Mouse (Mus musculus): ENCODE results near the gene Gm44511. TPM values are rescaled to one million over a fixed set of nuclear protein-coding genes. Genes with fewer than 3 reads are reported as not detected.
A peak's percentile ranks its signal among the peaks of the same experiment; 100 is the strongest.

Gene Gm44511
- total and polyA plus RNA-seq, 2 experiments from 2014 or later, result not detected

DNA sequence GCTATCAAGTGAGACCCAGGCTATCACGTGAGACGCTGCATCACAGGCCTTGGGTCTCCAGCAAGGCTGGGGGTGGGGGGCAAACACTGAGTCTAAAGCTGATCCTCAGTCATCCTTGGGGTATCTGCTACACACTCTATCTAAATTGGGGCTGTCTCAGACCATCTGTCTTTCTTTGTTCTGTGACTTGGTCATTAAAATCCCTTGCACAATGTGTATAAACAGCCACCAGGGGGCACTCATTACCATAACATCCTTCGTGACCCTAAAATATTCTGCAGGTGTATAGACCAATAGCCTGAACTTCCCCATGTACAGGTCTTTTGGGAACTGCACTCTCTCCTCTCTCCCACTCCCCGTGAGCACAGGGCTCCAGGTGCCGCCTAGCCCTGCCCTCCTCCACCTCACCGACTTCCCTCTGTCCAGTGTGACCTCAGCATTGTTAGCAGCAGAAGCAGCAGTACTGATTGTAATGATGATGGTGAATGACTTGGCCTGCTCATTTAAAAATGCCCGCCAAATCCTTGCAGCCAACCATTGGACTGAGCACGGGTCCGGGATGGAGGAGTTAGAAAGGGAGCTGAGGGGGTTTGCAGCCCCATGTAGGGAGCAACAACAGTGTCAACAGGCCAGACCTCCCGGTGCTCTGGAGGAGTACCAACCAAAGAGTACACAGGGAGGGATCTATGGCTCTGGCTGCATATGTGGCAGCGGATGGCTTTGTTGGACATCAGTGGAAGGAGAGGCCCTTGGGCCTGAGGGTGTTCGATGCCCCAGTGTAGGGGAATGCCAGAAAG, 28.1 kb upstream of the Gm44511 start:
- Histone ChIP-seq H3K9me3 (ENCODE audit: low read length) (no peaks in the 10 kb centered on the region), H3K4me1 (ENCODE audit: insufficient read depth, low read length) (no peaks in the 10 kb centered on the region), H3K4me2 (ENCODE audit: low read depth, low read length) (peak overlapping the region; percentile 23; the same call in 1 of the 2 replicates), H3K9ac (replicated peaks; ENCODE audit: low read length) (0 out of 2 replicates have a peak overlapping the region, but pooled peaks have one; percentile 21), H3K27me3 (ENCODE audit: insufficient read depth, low read length) (no peaks in the 10 kb centered on the region), H3K4me3 (ENCODE audit: low read length) (no peak overlapping the region), H3K36me3 (ENCODE audit: insufficient read depth, low read length) (no peaks in the 10 kb centered on the region), H3K27ac (no peak overlapping the region)
- peak; percentile 83 for TF ChIP-seq CTCF (IDR thresholded peaks at IDR 0.05; ENCODE audit: low read depth)
- ATAC-seq (peak; percentile 72), DNase-seq (ENCODE audit: low spot score) (peak; percentile 83)
- WGBS, result 47% methylated on average over 12 of the region's 12 CpGs

DNA sequence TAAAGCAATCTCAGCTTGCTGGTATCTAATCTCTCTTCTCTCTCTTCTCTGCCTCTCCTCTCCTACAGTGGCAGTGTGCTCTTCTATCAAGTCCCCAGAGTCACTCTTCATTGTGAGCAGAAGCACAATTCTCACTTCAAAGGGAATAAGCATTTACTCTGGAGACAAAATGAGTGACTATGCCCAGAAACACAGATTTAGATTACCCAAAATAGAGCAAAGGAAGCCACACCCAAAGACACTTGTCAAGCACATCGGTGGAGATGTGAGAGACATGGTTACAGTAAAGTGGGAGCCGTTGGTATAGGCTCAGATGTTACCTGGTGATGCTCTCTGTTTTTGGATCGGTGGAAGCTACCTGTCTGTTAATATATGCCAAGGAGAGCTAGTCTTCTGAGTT, 26.7 kb upstream of the Gm44511 start:
- no peak overlapping the region for H3K4me2 ChIP-seq (ENCODE audit: low read depth, low read length)
- no peaks in the 10 kb centered on the region for H3K27me3 ChIP-seq (ENCODE audit: insufficient read depth, low read length)
- H3K4me3 ChIP-seq (ENCODE audit: low read length), result no peak overlapping the region
- DNase-seq (ENCODE audit: low spot score) (no peak), ATAC-seq (no peak)
- no peaks in the 10 kb centered on the region for H3K36me3 ChIP-seq (ENCODE audit: insufficient read depth, low read length)
- H3K4me1 ChIP-seq (ENCODE audit: insufficient read depth, low read length), result no peaks in the 10 kb centered on the region
- H3K9ac ChIP-seq (replicated peaks; ENCODE audit: low read length), result no peak overlapping the region
- no peak for TF ChIP-seq CTCF (IDR thresholded peaks at IDR 0.05; ENCODE audit: low read depth)
- no peak overlapping the region for H3K27ac ChIP-seq
- 90% methylated on average over 3 of the region's 3 CpGs for WGBS
- H3K9me3 ChIP-seq (ENCODE audit: low read length), result no peaks in the 10 kb centered on the region

DNA sequence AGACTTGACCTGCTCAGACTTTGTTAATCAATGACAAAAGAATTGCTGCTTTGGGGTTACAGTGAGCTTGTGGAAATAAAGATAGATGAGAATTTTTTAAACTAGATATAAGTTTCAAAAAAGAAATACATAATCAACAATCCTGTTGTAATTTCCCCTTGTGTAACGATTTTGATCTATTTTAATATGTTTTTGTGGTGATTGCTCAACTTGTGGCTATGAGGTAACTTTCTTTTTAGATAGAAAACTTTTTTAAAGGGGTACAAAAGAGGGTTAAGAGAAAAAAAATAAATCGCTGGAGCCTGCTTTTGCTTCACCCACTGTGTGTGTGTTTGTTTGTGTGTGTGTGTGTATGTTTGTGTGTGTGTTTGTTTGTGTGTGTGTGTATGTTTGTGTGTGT, 25.0 kb upstream of the Gm44511 start:
- 85% methylated on average over 2 of the region's 2 CpGs for WGBS
- no peaks in the 10 kb centered on the region for H3K27me3 ChIP-seq (ENCODE audit: insufficient read depth, low read length)

DNA sequence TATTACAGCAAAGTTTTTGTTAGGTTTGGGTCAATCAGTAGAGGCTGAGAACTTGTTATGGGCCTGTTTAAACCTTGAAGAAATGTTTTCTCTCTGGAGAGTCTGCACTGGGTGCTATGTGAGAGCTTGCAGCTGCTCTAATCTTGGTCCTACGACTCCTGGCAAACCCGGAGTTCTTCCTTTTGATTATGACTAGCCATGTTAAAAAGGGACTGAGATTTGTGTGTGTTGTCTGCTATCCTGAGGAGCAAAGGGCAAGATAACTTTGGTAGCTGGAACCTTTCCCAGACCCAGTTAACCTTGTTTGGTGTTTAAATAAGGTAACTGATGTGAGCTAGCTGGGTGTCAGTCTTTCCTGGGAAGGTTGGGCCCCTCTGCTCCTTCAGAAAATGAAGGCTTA, 24.6 kb upstream of the Gm44511 start:
- H3K4me1 ChIP-seq (ENCODE audit: insufficient read depth, low read length), result no peaks in the 10 kb centered on the region
- 80% methylated on average over 2 of the region's 2 CpGs for WGBS
- TF ChIP-seq CTCF (IDR thresholded peaks at IDR 0.05; ENCODE audit: low read depth), result no peak
- H3K9me3 ChIP-seq (ENCODE audit: low read length), result no peaks in the 10 kb centered on the region
- no peak overlapping the region for H3K9ac ChIP-seq (replicated peaks; ENCODE audit: low read length)
- H3K36me3 ChIP-seq (ENCODE audit: insufficient read depth, low read length), result no peaks in the 10 kb centered on the region
- H3K27me3 ChIP-seq (ENCODE audit: insufficient read depth, low read length), result no peaks in the 10 kb centered on the region
- ATAC-seq, result no peak
- H3K4me2 ChIP-seq (ENCODE audit: low read depth, low read length), result no peak overlapping the region
- no peak for DNase-seq (ENCODE audit: low spot score)
- no peak overlapping the region for H3K27ac ChIP-seq
- no peak overlapping the region for H3K4me3 ChIP-seq (ENCODE audit: low read length)

More for the DNA sequence above, 25.0 kb upstream of the Gm44511 start:
- H3K36me3 ChIP-seq (ENCODE audit: insufficient read depth, low read length), result no peaks in the 10 kb centered on the region
- no peak for TF ChIP-seq CTCF (IDR thresholded peaks at IDR 0.05; ENCODE audit: low read depth)
- no peak for DNase-seq (ENCODE audit: low spot score)
- no peak overlapping the region for H3K4me2 ChIP-seq (ENCODE audit: low read depth, low read length)
- H3K27ac ChIP-seq, result no peak overlapping the region
- no peak for ATAC-seq
- no peaks in the 10 kb centered on the region for H3K9me3 ChIP-seq (ENCODE audit: low read length)
- H3K9ac ChIP-seq (replicated peaks; ENCODE audit: low read length), result no peak overlapping the region
- H3K4me1 ChIP-seq (ENCODE audit: insufficient read depth, low read length), result no peaks in the 10 kb centered on the region
- no peak overlapping the region for H3K4me3 ChIP-seq (ENCODE audit: low read length)

DNA sequence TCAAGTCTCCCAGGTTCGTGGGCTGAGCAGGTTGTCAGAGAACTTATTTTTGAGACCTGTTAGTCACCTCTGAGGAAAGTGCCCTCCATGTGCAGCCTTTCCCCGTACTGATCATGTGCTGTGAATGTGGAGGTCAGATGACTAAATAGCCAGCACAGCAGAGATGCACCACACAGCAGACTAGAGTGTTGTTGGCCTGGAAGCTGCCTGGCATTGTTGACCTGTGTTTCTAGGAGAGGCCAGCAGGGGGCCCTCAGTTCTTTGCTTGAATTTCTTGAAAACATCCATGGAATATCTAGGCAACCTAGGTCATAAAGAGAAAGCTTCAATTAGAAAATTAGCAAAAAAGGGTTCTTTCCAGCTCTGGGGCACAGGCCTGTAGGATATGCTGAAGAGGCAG, 23.8 kb upstream of the Gm44511 start:
- no peaks in the 10 kb centered on the region for H3K27me3 ChIP-seq (ENCODE audit: insufficient read depth, low read length)
- H3K9ac ChIP-seq (replicated peaks; ENCODE audit: low read length), result no peak overlapping the region
- H3K9me3 ChIP-seq (ENCODE audit: low read length), result no peaks in the 10 kb centered on the region
- DNase-seq (ENCODE audit: low spot score) (peak; percentile 80), ATAC-seq (no peak; the same call in 1 of the 2 replicates)
- H3K36me3 ChIP-seq (ENCODE audit: insufficient read depth, low read length), result no peaks in the 10 kb centered on the region
- TF ChIP-seq CTCF (IDR thresholded peaks at IDR 0.05; ENCODE audit: low read depth), result peak; percentile 75
- H3K4me1 ChIP-seq (ENCODE audit: insufficient read depth, low read length), result no peaks in the 10 kb centered on the region
- H3K4me2 ChIP-seq (ENCODE audit: low read depth, low read length), result no peak overlapping the region
- no peak overlapping the region for H3K4me3 ChIP-seq (ENCODE audit: low read length)
- 52% methylated on average over 2 of the region's 2 CpGs for WGBS
- H3K27ac ChIP-seq, result no peak overlapping the region

DNA sequence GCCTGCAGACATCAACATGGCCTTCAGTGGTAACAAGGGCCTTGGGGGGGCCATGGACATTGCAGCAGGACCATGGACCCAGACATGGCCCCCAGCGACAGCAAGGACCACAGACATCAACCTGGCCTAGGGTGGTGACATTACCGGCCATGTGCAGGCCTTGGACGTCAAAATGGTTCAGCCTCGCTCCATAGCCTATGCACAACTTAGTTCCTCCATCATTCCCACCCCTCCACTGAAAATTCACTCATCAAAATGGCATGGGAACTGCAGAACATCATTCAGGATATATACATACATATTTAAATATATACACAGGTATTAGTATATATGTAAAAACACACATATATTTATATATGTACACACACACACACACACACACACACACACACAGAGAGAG, 21.3 kb upstream of the Gm44511 start:
- H3K9me3 ChIP-seq (ENCODE audit: low read length), result no peaks in the 10 kb centered on the region
- 92% methylated on average over 4 of the region's 4 CpGs for WGBS
- H3K27ac ChIP-seq, result no peak overlapping the region
- H3K9ac ChIP-seq (replicated peaks; ENCODE audit: low read length), result no peak overlapping the region
- H3K36me3 ChIP-seq (ENCODE audit: insufficient read depth, low read length), result no peaks in the 10 kb centered on the region
- no peaks in the 10 kb centered on the region for H3K27me3 ChIP-seq (ENCODE audit: insufficient read depth, low read length)
- ATAC-seq, result no peak
- no peak overlapping the region for H3K4me2 ChIP-seq (ENCODE audit: low read depth, low read length)
- no peak for TF ChIP-seq CTCF (IDR thresholded peaks at IDR 0.05; ENCODE audit: low read depth)
- H3K4me1 ChIP-seq (ENCODE audit: insufficient read depth, low read length), result 0 out of 2 replicates have a peak, but pooled peaks cover 3% of the 10 kb centered on the region
- DNase-seq (ENCODE audit: low spot score), result no peak
- H3K4me3 ChIP-seq (ENCODE audit: low read length), result no peak overlapping the region

DNA sequence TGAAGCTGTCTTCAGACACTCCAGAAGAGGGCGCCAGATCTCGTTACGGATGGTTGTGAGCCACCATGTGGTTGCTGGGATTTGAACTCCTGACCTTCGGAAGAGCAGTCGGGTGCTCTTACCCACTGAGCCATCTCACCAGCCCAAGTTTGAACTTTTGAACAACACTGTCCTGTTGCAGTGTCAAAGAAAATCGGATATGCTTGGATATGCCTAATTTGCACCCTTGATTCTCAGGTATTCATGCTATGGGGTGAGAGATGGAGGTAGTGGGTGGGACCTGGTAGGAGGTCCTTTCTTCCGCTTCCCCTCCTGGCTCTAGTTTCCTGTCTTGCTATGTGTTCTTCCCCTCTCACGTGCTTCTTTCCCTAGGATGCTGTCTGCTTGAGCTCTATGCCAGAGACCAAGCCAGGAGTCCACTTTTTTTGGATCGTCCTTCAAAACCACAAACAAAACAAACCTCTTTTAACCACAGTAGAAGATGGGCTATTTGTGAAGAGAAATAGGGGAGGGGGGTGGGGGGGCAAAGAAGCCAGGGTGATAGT, 20.0 kb upstream of the Gm44511 start:
- 0 out of 2 replicates have a peak, but pooled peaks cover 3% of the 10 kb centered on the region for H3K4me1 ChIP-seq (ENCODE audit: insufficient read depth, low read length)
- ATAC-seq (no peak), DNase-seq (ENCODE audit: low spot score) (no peak)
- H3K9ac ChIP-seq (replicated peaks; ENCODE audit: low read length), result no peak overlapping the region
- no peaks in the 10 kb centered on the region for H3K36me3 ChIP-seq (ENCODE audit: insufficient read depth, low read length)
- no peak overlapping the region for H3K4me2 ChIP-seq (ENCODE audit: low read depth, low read length)
- no peak for TF ChIP-seq CTCF (IDR thresholded peaks at IDR 0.05; ENCODE audit: low read depth)
- H3K4me3 ChIP-seq (ENCODE audit: low read length), result no peak overlapping the region
- H3K9me3 ChIP-seq (ENCODE audit: low read length), result no peaks in the 10 kb centered on the region
- no peaks in the 10 kb centered on the region for H3K27me3 ChIP-seq (ENCODE audit: insufficient read depth, low read length)
- 69% methylated on average over 6 of the region's 9 CpGs for WGBS
- H3K27ac ChIP-seq, result no peak overlapping the region

Data from hindbrain, postnatal 0 days (tissue).